Mouse (Mus musculus) bone marrow macrophage, adult 2 months (primary cell): ENCODE data around the gene Gng7.

Experiments used
- CTCF ChIP-seq: IDR thresholded peaks from 2 replicates; pipeline ENCODE4 v1.5.1; 2012; ENCODE audit warnings: low read depth, mild to moderate bottlenecking, low read length, moderate library complexity
- POLR2A ChIP-seq: IDR thresholded peaks from 2 replicates; pipeline ENCODE4 v1.6.1; 2012; ENCODE audit warnings: mild to moderate bottlenecking, low read depth, low read length, borderline replicate concordance

GRCm38 (mm10) chr10:80973722-80974121, 41.0 kb downstream of the Gng7 start:
- no peak for TF ChIP-seq CTCF
- TF ChIP-seq POLR2A = no peak
